Comparison of ENCODE assay signal across 8 mouse cellular contexts in the genomic region with DNA sequence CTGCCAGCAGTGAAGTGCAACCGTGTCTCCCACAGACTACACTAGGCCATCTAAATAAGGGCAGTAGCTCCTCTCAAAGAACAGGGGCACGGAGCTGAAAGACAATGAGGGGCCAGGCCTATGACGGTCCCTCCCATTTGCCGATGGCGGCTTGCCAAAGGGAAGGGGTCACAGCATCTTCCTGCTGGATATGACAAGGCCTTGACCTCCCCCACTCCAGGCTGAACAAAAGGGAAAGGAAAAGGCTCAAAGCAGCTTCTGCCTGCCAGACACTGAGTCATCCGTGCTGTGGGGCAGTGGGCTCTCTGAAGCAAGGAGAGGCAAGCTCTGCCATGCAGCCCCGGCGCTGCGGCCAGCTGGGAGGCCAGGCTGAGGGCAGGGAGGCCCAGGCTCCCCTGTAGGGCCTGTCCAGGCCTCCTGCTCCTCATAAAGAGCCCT. TPM values are rescaled to one million over a fixed set of nuclear protein-coding genes. Genes with fewer than 3 reads are reported as not detected.
DNase-seq lines count a peak whose midpoint lies in the region; ATAC-seq and TF ChIP-seq lines count a peak whose summit lies in the region.

No protein-coding gene starts in this region.

- no peak for TF ChIP-seq CTCF in layer of hippocampus, adult 2 months (conservative IDR thresholded peaks at IDR 0.05)

- H3K4me1 ChIP-seq in liver, embryonic 16.5 days (ENCODE audit: control insufficient read depth, low read depth, low read length) = peaks cover 23% of the 10 kb centered on the region
- H3K4me1 ChIP-seq in neural tube, embryonic 15.5 days = peaks cover 43% of the 10 kb centered on the region

- WGBS in liver, embryonic 16.5 days (ENCODE audit: insufficient replicate concordance) = 44% methylated on average over 9 of the region's 9 CpGs
- 5% methylated on average over 9 of the region's 9 CpGs for WGBS in neural tube, embryonic 15.5 days

- no peaks in the 10 kb centered on the region for H3K36me3 ChIP-seq in liver, embryonic 16.5 days (ENCODE audit: control insufficient read depth, insufficient read depth)
- no peaks in the 10 kb centered on the region for H3K36me3 ChIP-seq in neural tube, embryonic 15.5 days

- intact Hi-C loops in heart, postnatal 36 days (cut with DNase I) = loop anchor here (5.0 kb wide), 1 partner anchor 60 kb away; no protein-coding TSS in a partner anchor

- peak overlapping the region; percentile 39; the same call in 1 of the 2 replicates for H3K9ac ChIP-seq in liver, embryonic 16.5 days (ENCODE audit: low read depth, low read length)
- H3K9ac ChIP-seq in neural tube, embryonic 15.5 days (replicated peaks) = 0 out of 2 replicates have a peak overlapping the region, but pooled peaks have one; percentile 3

- H3K4me3 ChIP-seq in layer of hippocampus, adult 2 months = no peak overlapping the region
- H3K4me3 ChIP-seq in liver, embryonic 16.5 days (ENCODE audit: low read depth, low read length) = no peak overlapping the region
- H3K4me3 ChIP-seq in neural tube, embryonic 15.5 days (replicated peaks) = no peak overlapping the region

- peak; percentile 96 for DNase-seq in Muller cell, postnatal 12 days (ENCODE audit: inconsistent ontology term)
- DNase-seq in cerebellum, adult 9-10 months = peak; percentile 48
- DNase-seq in heart, postnatal 36 days = peak; percentile 79 to 82
- peak; percentile 61 to 78 for DNase-seq in layer of hippocampus, adult 2 months (ENCODE audit: low spot score in 2 of 2)
- no peak for DNase-seq in thymus, postnatal 4 days

- peak; percentile 62; the same call in 1 of the 2 replicates for ATAC-seq in frontal cortex, adult (ENCODE audit: low TSS enrichment)
- peak; percentile 25; the same call in 1 of the 2 replicates for ATAC-seq in liver, embryonic 16.5 days (ENCODE audit: low read depth)
- no peak; the same call in 1 of the 2 replicates for ATAC-seq in neural tube, embryonic 15.5 days (ENCODE audit: low FRiP score)

- H3K9me3 ChIP-seq in liver, embryonic 16.5 days (replicated peaks; ENCODE audit: control insufficient read depth, low read length) = no peaks in the 10 kb centered on the region
- no peaks in the 10 kb centered on the region for H3K9me3 ChIP-seq in neural tube, embryonic 15.5 days (replicated peaks)

- peak overlapping the region; percentile 85 for H3K27ac ChIP-seq in layer of hippocampus, adult 2 months
- H3K27ac ChIP-seq in liver, embryonic 16.5 days (ENCODE audit: low read length) = peak overlapping the region; percentile 77
- peak overlapping the region; percentile 82 for H3K27ac ChIP-seq in neural tube, embryonic 15.5 days (replicated peaks)

- H3K4me2 ChIP-seq in liver, embryonic 16.5 days (ENCODE audit: low read depth, low read length) = no peak overlapping the region
- H3K4me2 ChIP-seq in neural tube, embryonic 15.5 days = no peak overlapping the region

- H3K27me3 ChIP-seq in liver, embryonic 16.5 days (ENCODE audit: control insufficient read depth, insufficient read depth, low read depth, low read length) = no peaks in the 10 kb centered on the region
- H3K27me3 ChIP-seq in neural tube, embryonic 15.5 days (replicated peaks) = no peaks in the 10 kb centered on the region

RNA-seq across cellular contexts. Expression of a gene that starts 43.8 kb away (rescaled TPM):
- total RNA-seq in heart, postnatal 36 days (2021) = under 1 TPM; 0.46 to 0.72 TPM
- 10 to 100 TPM; 13.8 to 13.9 TPM for total RNA-seq in layer of hippocampus, adult 2 months (2021)
- polyA plus RNA-seq in liver, embryonic 16.5 days (2015; fragmentation: Nextera tagmentation; extraction: Ambion mirVana) = 1.8 TPM in 2 replicates
- 3.5 and 3.8 TPM in 2 replicates for polyA plus RNA-seq in neural tube, embryonic 15.5 days (2015; fragmentation: Nextera tagmentation; extraction: Ambion mirVana)

Comparison
In these comparisons a context has a peak if more than half of its experiments do, and no peak if none do; other contexts are left out.
1. RNA of a gene that starts 43.8 kb away (total RNA-seq): 13.8 to 13.9 TPM in layer of hippocampus, adult 2 months; 0.46 to 0.72 TPM in heart, postnatal 36 days; every median in the first group is over 4 times any median in the second.
2. Peak in every context shown above with its lines, with median percentiles within 50 percentile points of each other: H3K27ac ChIP-seq.